Mouse (Mus musculus): ENCODE data around the gene Rnls. TPM values are rescaled to one million over a fixed set of nuclear protein-coding genes. Genes with fewer than 3 reads are reported as not detected.
A peak's percentile ranks its signal among the peaks of the same experiment; 100 is the strongest.
"Not testable (repeated sequence)": the region's sequence is repeated elsewhere in the genome, so short reads cannot be mapped to it uniquely, and the experiment has no call there.

The Rnls gene
- 4.7 and 6.0 TPM in 2 replicates for polyA plus RNA-seq (2014; fragmentation: Nextera tagmentation; extraction: Ambion mirVana)

- Histone ChIP-seq H3K4me1 (ENCODE audit: control insufficient read depth, insufficient read depth, low read length) (no peaks in the 10 kb centered on the region), H3K27ac (replicated peaks; ENCODE audit: low read depth, low read length) (peak within 1 kb of the TSS; percentile 70), H3K27me3 (ENCODE audit: control insufficient read depth, insufficient read depth, low read length) (no peaks in the 10 kb centered on the region), H3K36me3 (replicated peaks; ENCODE audit: control insufficient read depth, insufficient read depth, low read depth, low read length) (no peaks in the 10 kb centered on the region), H3K9me3 (replicated peaks; ENCODE audit: control insufficient read depth, low read length) (no peaks in the 10 kb centered on the region), H3K4me2 (ENCODE audit: low read depth, low read length) (peak within 1 kb of the TSS; percentile 83), H3K4me3 (ENCODE audit: low read depth, low read length) (peak within 1 kb of the TSS; percentile 55), H3K9ac (replicated peaks; ENCODE audit: low read length) (peak within 1 kb of the TSS; percentile 90)
- DNase-seq (ENCODE audit: low spot score), result peak; percentile 87
- peak; percentile 99 for ATAC-seq (replicated peaks; ENCODE audit: insufficient number of reproducible peaks, low FRiP score, low TSS enrichment, low read depth)
- 2% methylated on average over 48 of the region's 48 CpGs for WGBS
Observed at GRCm38 (mm10) chr19:33391651-33392382, at the start of gene Rnls. Rnls (minus strand) TSS chr19:33392295.

- Histone ChIP-seq H3K36me3 (replicated peaks; ENCODE audit: control insufficient read depth, insufficient read depth, low read depth, low read length) (no peaks in the 10 kb centered on the region), H3K27me3 (ENCODE audit: control insufficient read depth, insufficient read depth, low read length) (no peaks in the 10 kb centered on the region), H3K27ac (replicated peaks; ENCODE audit: low read depth, low read length) (no peak overlapping the region), H3K4me2 (ENCODE audit: low read depth, low read length) (no peak overlapping the region), H3K9me3 (replicated peaks; ENCODE audit: control insufficient read depth, low read length) (no peaks in the 10 kb centered on the region), H3K4me3 (ENCODE audit: low read depth, low read length) (no peak overlapping the region), H3K4me1 (ENCODE audit: control insufficient read depth, insufficient read depth, low read length) (no peaks in the 10 kb centered on the region), H3K9ac (replicated peaks; ENCODE audit: low read length) (no peak overlapping the region)
- DNase-seq (ENCODE audit: low spot score) (no peak), ATAC-seq (replicated peaks; ENCODE audit: insufficient number of reproducible peaks, low FRiP score, low TSS enrichment, low read depth) (no peak)
- 52% methylated on average over 2 of the region's 2 CpGs for WGBS
Observed at GRCm38 (mm10) chr19:33429457-33429856, 37.4 kb upstream of the Rnls start.

GRCm38 (mm10) chr19:33419368-33419767 is 27.3 kb upstream of the Rnls start:
- not testable (repeated sequence) for H3K27me3 ChIP-seq (ENCODE audit: control insufficient read depth, insufficient read depth, low read length); H3K9ac ChIP-seq (replicated peaks; ENCODE audit: low read length); H3K9me3 ChIP-seq (replicated peaks; ENCODE audit: control insufficient read depth, low read length); H3K4me2 ChIP-seq (ENCODE audit: low read depth, low read length); H3K4me1 ChIP-seq (ENCODE audit: control insufficient read depth, insufficient read depth, low read length); ATAC-seq (replicated peaks; ENCODE audit: insufficient number of reproducible peaks, low FRiP score, low TSS enrichment, low read depth); H3K4me3 ChIP-seq (ENCODE audit: low read depth, low read length); H3K36me3 ChIP-seq (replicated peaks; ENCODE audit: control insufficient read depth, insufficient read depth, low read depth, low read length); DNase-seq (ENCODE audit: low spot score); H3K27ac ChIP-seq (replicated peaks; ENCODE audit: low read depth, low read length)
- WGBS, result 89% methylated on average over 9 of the region's 9 CpGs

- WGBS, result 71% methylated on average over 2 of the region's 2 CpGs
- no peaks in the 10 kb centered on the region for H3K4me1 ChIP-seq (ENCODE audit: control insufficient read depth, insufficient read depth, low read length)
- no peaks in the 10 kb centered on the region for H3K27me3 ChIP-seq (ENCODE audit: control insufficient read depth, insufficient read depth, low read length)
- H3K4me3 ChIP-seq (ENCODE audit: low read depth, low read length), result no peak overlapping the region
- H3K9me3 ChIP-seq (replicated peaks; ENCODE audit: control insufficient read depth, low read length), result no peaks in the 10 kb centered on the region
- ATAC-seq (replicated peaks; ENCODE audit: insufficient number of reproducible peaks, low FRiP score, low TSS enrichment, low read depth), result no peak
- no peaks in the 10 kb centered on the region for H3K36me3 ChIP-seq (replicated peaks; ENCODE audit: control insufficient read depth, insufficient read depth, low read depth, low read length)
- no peak overlapping the region for H3K27ac ChIP-seq (replicated peaks; ENCODE audit: low read depth, low read length)
- no peak for DNase-seq (ENCODE audit: low spot score)
- no peak overlapping the region for H3K9ac ChIP-seq (replicated peaks; ENCODE audit: low read length)
- no peak overlapping the region for H3K4me2 ChIP-seq (ENCODE audit: low read depth, low read length)
Observed at GRCm38 (mm10) chr19:33380825-33381224, 11.3 kb downstream of the Rnls start.

GRCm38 (mm10) chr19:33380386-33380785 is 11.7 kb downstream of the Rnls start:
- Histone ChIP-seq H3K4me3 (ENCODE audit: low read depth, low read length) (no peak overlapping the region), H3K9me3 (replicated peaks; ENCODE audit: control insufficient read depth, low read length) (no peaks in the 10 kb centered on the region), H3K9ac (replicated peaks; ENCODE audit: low read length) (no peak overlapping the region), H3K4me1 (ENCODE audit: control insufficient read depth, insufficient read depth, low read length) (no peaks in the 10 kb centered on the region), H3K4me2 (ENCODE audit: low read depth, low read length) (no peak overlapping the region), H3K36me3 (replicated peaks; ENCODE audit: control insufficient read depth, insufficient read depth, low read depth, low read length) (no peaks in the 10 kb centered on the region), H3K27me3 (ENCODE audit: control insufficient read depth, insufficient read depth, low read length) (no peaks in the 10 kb centered on the region), H3K27ac (replicated peaks; ENCODE audit: low read depth, low read length) (no peak overlapping the region)
- 20% methylated on average over 3 of the region's 3 CpGs for WGBS
- ATAC-seq (replicated peaks; ENCODE audit: insufficient number of reproducible peaks, low FRiP score, low TSS enrichment, low read depth) (no peak), DNase-seq (ENCODE audit: low spot score) (peak; percentile 73)

GRCm38 (mm10) chr19:33368808-33369207 is 23.3 kb downstream of the Rnls start:
- Histone ChIP-seq H3K4me2 (ENCODE audit: low read depth, low read length) (no peak overlapping the region), H3K27me3 (ENCODE audit: control insufficient read depth, insufficient read depth, low read length) (no peaks in the 10 kb centered on the region), H3K27ac (replicated peaks; ENCODE audit: low read depth, low read length) (no peak overlapping the region), H3K9ac (replicated peaks; ENCODE audit: low read length) (no peak overlapping the region), H3K36me3 (replicated peaks; ENCODE audit: control insufficient read depth, insufficient read depth, low read depth, low read length) (no peaks in the 10 kb centered on the region), H3K4me1 (ENCODE audit: control insufficient read depth, insufficient read depth, low read length) (no peaks in the 10 kb centered on the region), H3K4me3 (ENCODE audit: low read depth, low read length) (no peak overlapping the region), H3K9me3 (replicated peaks; ENCODE audit: control insufficient read depth, low read length) (no peaks in the 10 kb centered on the region)
- 78% methylated on average over 2 of the region's 2 CpGs for WGBS
- DNase-seq (ENCODE audit: low spot score) (no peak), ATAC-seq (replicated peaks; ENCODE audit: insufficient number of reproducible peaks, low FRiP score, low TSS enrichment, low read depth) (no peak)

- WGBS, result 11% methylated on average over 3 of the region's 3 CpGs
- Histone ChIP-seq H3K4me1 (ENCODE audit: control insufficient read depth, insufficient read depth, low read length) (no peaks in the 10 kb centered on the region), H3K36me3 (replicated peaks; ENCODE audit: control insufficient read depth, insufficient read depth, low read depth, low read length) (no peaks in the 10 kb centered on the region), H3K27ac (replicated peaks; ENCODE audit: low read depth, low read length) (no peak overlapping the region), H3K4me2 (ENCODE audit: low read depth, low read length) (no peak overlapping the region), H3K27me3 (ENCODE audit: control insufficient read depth, insufficient read depth, low read length) (no peaks in the 10 kb centered on the region), H3K4me3 (ENCODE audit: low read depth, low read length) (no peak overlapping the region), H3K9ac (replicated peaks; ENCODE audit: low read length) (no peak overlapping the region), H3K9me3 (replicated peaks; ENCODE audit: control insufficient read depth, low read length) (no peaks in the 10 kb centered on the region)
- DNase-seq (ENCODE audit: low spot score) (peak; percentile 82), ATAC-seq (replicated peaks; ENCODE audit: insufficient number of reproducible peaks, low FRiP score, low TSS enrichment, low read depth) (no peak)
Observed at GRCm38 (mm10) chr19:33366661-33367060, 25.4 kb downstream of the Rnls start.

- no peak overlapping the region for H3K4me3 ChIP-seq (ENCODE audit: low read depth, low read length)
- no peak overlapping the region for H3K9ac ChIP-seq (replicated peaks; ENCODE audit: low read length)
- DNase-seq (ENCODE audit: low spot score) (no peak), ATAC-seq (replicated peaks; ENCODE audit: insufficient number of reproducible peaks, low FRiP score, low TSS enrichment, low read depth) (no peak)
- no peaks in the 10 kb centered on the region for H3K27me3 ChIP-seq (ENCODE audit: control insufficient read depth, insufficient read depth, low read length)
- H3K4me2 ChIP-seq (ENCODE audit: low read depth, low read length), result no peak overlapping the region
- H3K9me3 ChIP-seq (replicated peaks; ENCODE audit: control insufficient read depth, low read length), result no peaks in the 10 kb centered on the region
- no peaks in the 10 kb centered on the region for H3K36me3 ChIP-seq (replicated peaks; ENCODE audit: control insufficient read depth, insufficient read depth, low read depth, low read length)
- no peak overlapping the region for H3K27ac ChIP-seq (replicated peaks; ENCODE audit: low read depth, low read length)
- 63% methylated on average over 3 of the region's 3 CpGs for WGBS
- H3K4me1 ChIP-seq (ENCODE audit: control insufficient read depth, insufficient read depth, low read length), result no peaks in the 10 kb centered on the region
Observed at GRCm38 (mm10) chr19:33357019-33357418, 35.1 kb downstream of the Rnls start.
